Mouse (Mus musculus): ENCODE data around the gene Ascc2. TPM values are rescaled to one million over a fixed set of nuclear protein-coding genes. Genes with fewer than 3 reads are reported as not detected.
"Not testable (repeated sequence)": the region's sequence is repeated elsewhere in the genome, so short reads cannot be mapped to it uniquely, and the experiment has no call there.

Ascc2 gene
- total RNA-seq, 2 experiments from 2014 or later, result 16.2 to 19.6 TPM

GRCm38 (mm10) chr11:4629861-4630280 lies 7.7 kb upstream of the Ascc2 start:
- ATAC-seq (replicated peaks; ENCODE audit: poor library complexity), result no peak

GRCm38 (mm10) chr11:4633420-4633819 lies 4.1 kb upstream of the Ascc2 start:
- no peak for ATAC-seq (replicated peaks; ENCODE audit: poor library complexity)

- no peak for ATAC-seq (replicated peaks; ENCODE audit: poor library complexity)
Measured at GRCm38 (mm10) chr11:4634395-4634794, 3.2 kb upstream of the Ascc2 start.

- peak; percentile 3; the same call in 1 of the 2 replicates for ATAC-seq (replicated peaks; ENCODE audit: poor library complexity)
Measured at GRCm38 (mm10) chr11:4636782-4637342, 685 bp upstream of the Ascc2 start.

GRCm38 (mm10) chr11:4638261-4638660 lies 714 bp downstream of the Ascc2 start:
- ATAC-seq (replicated peaks; ENCODE audit: poor library complexity), result 0 out of 2 replicates have a peak, but pooled peaks have one; percentile 5

- ATAC-seq (replicated peaks; ENCODE audit: poor library complexity), result no peak
Measured at GRCm38 (mm10) chr11:4641185-4641584, 3.6 kb downstream of the Ascc2 start.

- no peak for ATAC-seq (replicated peaks; ENCODE audit: poor library complexity)
Measured at GRCm38 (mm10) chr11:4643722-4644121, 6.2 kb downstream of the Ascc2 start.

- not testable (repeated sequence) for ATAC-seq (replicated peaks; ENCODE audit: poor library complexity)
Measured at GRCm38 (mm10) chr11:4645180-4645579, 7.6 kb downstream of the Ascc2 start.

- ATAC-seq (replicated peaks; ENCODE audit: poor library complexity), result no peak
Measured at GRCm38 (mm10) chr11:4646409-4646808, 8.9 kb downstream of the Ascc2 start.

- ATAC-seq (replicated peaks; ENCODE audit: poor library complexity), result peak; percentile 78
Measured at GRCm38 (mm10) chr11:4659818-4660217, 22.3 kb downstream of the Ascc2 start.

GRCm38 (mm10) chr11:4660309-4661025 lies 22.9 kb downstream of the Ascc2 start:
- ATAC-seq (replicated peaks; ENCODE audit: poor library complexity), result no peak

GRCm38 (mm10) chr11:4661324-4661723 lies 23.8 kb downstream of the Ascc2 start:
- peak; percentile 66 for ATAC-seq (replicated peaks; ENCODE audit: poor library complexity)

- no peak for ATAC-seq (replicated peaks; ENCODE audit: poor library complexity)
Measured at GRCm38 (mm10) chr11:4661871-4662495, 24.4 kb downstream of the Ascc2 start.

GRCm38 (mm10) chr11:4662496-4662878 lies 24.9 kb downstream of the Ascc2 start:
- ATAC-seq (replicated peaks; ENCODE audit: poor library complexity), result no peak

GRCm38 (mm10) chr11:4671736-4672135 lies 34.2 kb downstream of the Ascc2 start:
- no peak for ATAC-seq (replicated peaks; ENCODE audit: poor library complexity)

GRCm38 (mm10) chr11:4674593-4674992 lies 37.0 kb downstream of the Ascc2 start:
- peak; percentile 76 for ATAC-seq (replicated peaks; ENCODE audit: poor library complexity)

- no peak for ATAC-seq (replicated peaks; ENCODE audit: poor library complexity)
Measured at GRCm38 (mm10) chr11:4675126-4675562, 37.6 kb downstream of the Ascc2 start.

- no peak for ATAC-seq (replicated peaks; ENCODE audit: poor library complexity)
Measured at GRCm38 (mm10) chr11:4675693-4676092, 38.1 kb downstream of the Ascc2 start.

- peak; percentile 93 for ATAC-seq (replicated peaks; ENCODE audit: poor library complexity)
Measured at GRCm38 (mm10) chr11:4677250-4677872, 39.8 kb downstream of the Ascc2 start.

GRCm38 (mm10) chr11:4678700-4679440 lies 41.3 kb downstream of the Ascc2 start:
- no peak for ATAC-seq (replicated peaks; ENCODE audit: poor library complexity)

- no peak for ATAC-seq (replicated peaks; ENCODE audit: poor library complexity)
Measured at GRCm38 (mm10) chr11:4679441-4679832, 41.9 kb downstream of the Ascc2 start.

Measured in megakaryocyte progenitor cell, adult 5-6 weeks (primary cell).